Mouse (Mus musculus) testis, adult 2 months (tissue): ENCODE measurements around the gene Smg7.

Experiments used
- CTCF ChIP-seq: fragments of 200-500 bp; IDR thresholded peaks from 2 replicates; pipeline ENCODE4 v1.5.1; 2012; ENCODE audit warnings: low read depth, mild to moderate bottlenecking, inconsistent platforms, low read length, moderate library complexity; ENCODE audit not compliant: control insufficient read depth, insufficient read depth, insufficient replicate concordance
- POLR2A ChIP-seq: fragments of 200-500 bp; IDR thresholded peaks from 2 replicates; pipeline ENCODE4 v1.6.1; 2012; ENCODE audit warnings: low read depth, mild to moderate bottlenecking, inconsistent platforms, low read length, moderate library complexity; ENCODE audit not compliant: control insufficient read depth

GRCm38 (mm10) chr1:152804907-152805306, 97.5 kb downstream of the Smg7 start:
- TF ChIP-seq POLR2A = no peak
- TF ChIP-seq CTCF = no peak
